Mouse (Mus musculus) heart, adult 2 months (tissue): Measurements from ENCODE around the gene Sccpdh. TPM values are rescaled to one million over a fixed set of nuclear protein-coding genes. Genes with fewer than 3 reads are reported as not detected.
"Not testable (repeated sequence)": the region's sequence is repeated elsewhere in the genome, so short reads cannot be mapped to it uniquely, and the experiment has no call there.

Source experiments
- DNase-seq, 2 experiments: peaks; one replicate each; pipeline ENCODE4 v3.0.0; 2021
- H3K27ac ChIP-seq: fragments of 200-600 bp; 2 replicates; pipeline ENCODE4 v1.8.1; 2022
- H3K27me3 ChIP-seq: fragments of 200-500 bp; 2 replicates; pipeline ENCODE4 v1.6.1; 2012; ENCODE audit warnings: mild to moderate bottlenecking, low read length, inconsistent platforms, mixed read lengths; ENCODE audit not compliant: control insufficient read depth, insufficient read depth
- H3K36me3 ChIP-seq: fragments of 200-500 bp; 2 replicates; pipeline ENCODE4 v1.6.1; 2012; ENCODE audit warnings: low read length, inconsistent platforms; ENCODE audit not compliant: control insufficient read depth, insufficient read depth
- H3K4me1 ChIP-seq: fragments of 200-500 bp; 2 replicates; pipeline ENCODE4 v1.6.1; 2011; ENCODE audit warnings: low read length; ENCODE audit not compliant: control insufficient read depth, insufficient read depth
- H3K4me3 ChIP-seq: fragments of 200-600 bp; 2 replicates; pipeline ENCODE4 v1.8.1; 2022
- H3K79me2 ChIP-seq: fragments of 200-500 bp; replicated peaks from 2 replicates; pipeline ENCODE4 v1.6.1; 2012; ENCODE audit warnings: mild to moderate bottlenecking, inconsistent platforms, low read length, moderate library complexity, mixed read lengths; ENCODE audit not compliant: control insufficient read depth, insufficient read depth
- H3K9ac ChIP-seq: fragments of 200-500 bp; 2 replicates; pipeline ENCODE4 v1.6.1; 2012; ENCODE audit warnings: low read depth, mild to moderate bottlenecking, control low read depth, inconsistent platforms, low read length, mixed read lengths
- CTCF ChIP-seq: fragments of 200-600 bp; IDR thresholded peaks from 2 replicates; pipeline ENCODE4 v1.8.1; 2022; ENCODE audit warnings: antibody characterized with exemption, mild to moderate bottlenecking, moderate library complexity
- EP300 ChIP-seq: fragments of 200-500 bp; IDR thresholded peaks from 2 replicates; pipeline ENCODE4 v1.6.1; 2011; ENCODE audit warnings: low read depth, low read length, control low read depth; ENCODE audit not compliant: insufficient read depth
- POLR2A ChIP-seq: fragments of 200-500 bp; IDR thresholded peaks from 2 replicates; pipeline ENCODE4 v1.6.1; 2011; ENCODE audit warnings: mild to moderate bottlenecking, low read depth, low read length, control low read depth; ENCODE audit not compliant: insufficient read depth
- WGBS: fragments of 180-500 bp; shearing (Covaris S2); methylation state at CpG from one replicate; pipeline ENCODE4 v1.1.7; 2018; 5-methylcytosine and 5-hydroxymethylcytosine counted together
- intact Hi-C: fragments of 180-260 bp; cut with DNase I; formaldehyde crosslinking; loops from one replicate; pipeline ENCODE4 v1.15.1; 2025
- polyA plus RNA-seq: library from polyadenylated mRNA; depleted of rRNA; stranded (reverse); fragments of >200 nt; gene quantifications from 2 replicates; pipeline ENCODE4 v1.2.3, GENCODE M21; 2012
- total RNA-seq, 2 experiments: library from RNA; stranded (reverse); gene quantifications; 2 replicates each; pipeline ENCODE4 v1.2.3; 2021

Sccpdh gene
- total and polyA plus RNA-seq, 3 experiments: 23.6 to 49.4 (median 47.9) TPM

DNA sequence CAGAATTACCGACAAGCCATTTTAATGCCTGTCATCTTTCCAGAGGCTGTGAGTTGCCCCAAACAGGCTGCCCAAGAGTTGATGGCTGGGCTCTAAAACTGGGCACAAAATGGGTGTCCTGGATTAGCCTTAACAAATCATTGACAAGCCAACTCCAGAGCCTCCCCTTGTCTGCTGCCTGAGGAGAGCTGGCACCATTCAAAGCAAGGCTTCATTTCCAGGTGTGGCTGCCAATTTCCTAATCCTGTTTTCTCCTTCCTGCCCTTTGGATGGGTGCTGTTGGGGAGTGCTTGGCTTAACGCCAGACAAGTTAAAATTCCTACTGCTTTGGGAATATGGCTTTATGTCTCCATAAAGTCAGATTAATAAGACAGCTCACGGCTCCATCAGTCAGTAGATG lies 23.9 kb upstream of the Sccpdh start:
- Histone ChIP-seq H3K4me3 (no peak overlapping the region), H3K27me3 (no peaks in the 10 kb centered on the region), H3K4me1 (peaks cover 2% of the 10 kb centered on the region), H3K79me2 (no peaks in the 10 kb centered on the region), H3K27ac (no peak overlapping the region), H3K36me3 (no peaks in the 10 kb centered on the region), H3K9ac (no peak overlapping the region)
- 46% methylated on average over 3 of the region's 3 CpGs for WGBS
- TF ChIP-seq CTCF (no peak), EP300 (no peak), POLR2A (no peak)
- intact Hi-C loops: loop anchor here (10.0 kb wide), 2 partner anchors 91 to 201 kb away; no protein-coding TSS in a partner anchor
- DNase-seq: peak; percentile 16 to 23

DNA sequence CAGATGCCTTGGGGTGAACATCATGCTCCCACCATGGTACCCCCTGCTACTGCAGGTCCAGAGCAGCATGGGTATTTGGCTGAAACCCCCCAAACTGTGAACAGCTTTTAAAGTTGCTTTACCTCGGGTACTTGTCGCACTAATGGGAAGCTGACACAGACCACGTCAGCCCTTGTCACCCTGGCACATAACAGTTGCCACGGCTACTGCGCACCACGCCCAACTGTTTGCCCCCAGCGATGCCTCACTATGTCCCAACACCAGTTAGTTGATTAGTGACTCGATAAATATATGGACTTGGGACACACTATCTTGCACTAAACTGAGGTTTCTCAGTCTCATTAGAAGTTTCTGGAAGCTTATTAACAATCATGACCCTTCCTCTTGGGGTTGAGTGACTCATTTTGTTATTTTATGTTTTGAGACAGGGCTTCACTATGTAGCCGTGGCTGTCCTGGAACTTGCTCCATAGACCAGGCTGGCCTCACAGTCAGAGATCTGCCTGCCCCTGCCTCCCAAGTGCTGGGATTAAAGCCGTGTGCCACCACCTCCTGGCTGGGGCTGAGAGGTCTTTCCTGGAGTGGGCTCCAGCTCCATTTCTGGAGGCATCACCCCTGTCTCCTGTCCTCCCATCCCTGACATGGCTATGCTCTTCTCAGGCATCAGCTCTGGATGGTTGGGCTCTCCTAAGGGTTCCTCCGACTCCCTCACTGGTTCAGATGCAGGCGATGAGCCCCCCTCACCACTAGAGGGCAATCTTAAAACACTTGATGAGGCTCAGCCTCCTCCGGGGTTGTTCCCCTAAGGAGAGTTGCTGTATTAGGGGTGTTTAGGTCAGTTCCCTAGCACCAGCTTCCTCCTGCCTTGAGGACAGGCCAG lies 22.7 kb upstream of the Sccpdh start:
- TF ChIP-seq CTCF (no peak; the same call in 1 of the 2 replicates), POLR2A (no peak), EP300 (0 out of 2 replicates have a peak, but pooled peaks have one; percentile 35)
- WGBS: 57% methylated on average over 13 of the region's 13 CpGs
- H3K9ac ChIP-seq: peak overlapping the region; percentile 45; the same call in 1 of the 2 replicates
- no peaks in the 10 kb centered on the region for H3K27me3 ChIP-seq
- no peaks in the 10 kb centered on the region for H3K36me3 ChIP-seq
- no peak overlapping the region for H3K27ac ChIP-seq
- H3K4me3 ChIP-seq: peak overlapping the region; percentile 21; the same call in 1 of the 2 replicates
- H3K4me1 ChIP-seq: peaks cover 4% of the 10 kb centered on the region
- DNase-seq: peak; percentile 74 to 76
- no peaks in the 10 kb centered on the region for H3K79me2 ChIP-seq
- intact Hi-C loops: loop anchor here (10.0 kb wide), 2 partner anchors 89 to 199 kb away; no protein-coding TSS in a partner anchor

- Histone ChIP-seq H3K4me3 (peak overlapping the region; percentile 21; the same call in 1 of the 2 replicates), H3K27ac (no peak overlapping the region), H3K27me3 (no peaks in the 10 kb centered on the region), H3K4me1 (peaks cover 4% of the 10 kb centered on the region), H3K9ac (peak overlapping the region; percentile 45; the same call in 1 of the 2 replicates), H3K36me3 (no peaks in the 10 kb centered on the region), H3K79me2 (no peaks in the 10 kb centered on the region)
- no peak for DNase-seq
- TF ChIP-seq EP300: no peak
- no peak for TF ChIP-seq CTCF
- no peak for TF ChIP-seq POLR2A
- intact Hi-C loops: loop anchor here (10.0 kb wide), 2 partner anchors 89 to 199 kb away; no protein-coding TSS in a partner anchor
- WGBS: 18% methylated on average over 4 of the region's 4 CpGs
These were observed 22.1 kb upstream of the Sccpdh start for GRCm38 (mm10) chr1:179645980-179646268.

- not testable (repeated sequence) for H3K79me2 ChIP-seq, DNase-seq, H3K4me3 ChIP-seq, H3K36me3 ChIP-seq, H3K27ac ChIP-seq, H3K4me1 ChIP-seq, H3K27me3 ChIP-seq, H3K9ac ChIP-seq
- 69% methylated on average over 4 of the region's 5 CpGs for WGBS
- intact Hi-C loops: loop anchor here (10.0 kb wide), 2 partner anchors 86 to 196 kb away; no protein-coding TSS in a partner anchor
These were observed 19.3 kb upstream of the Sccpdh start for GRCm38 (mm10) chr1:179648678-179649077.

- no peaks in the 10 kb centered on the region for H3K36me3 ChIP-seq
- intact Hi-C loops: loop anchor here (10.0 kb wide), 2 partner anchors 85 to 195 kb away; no protein-coding TSS in a partner anchor
- WGBS: 76% methylated on average over 3 of the region's 3 CpGs
- no peak overlapping the region for H3K27ac ChIP-seq
- H3K4me3 ChIP-seq: no peak overlapping the region
- H3K27me3 ChIP-seq: no peaks in the 10 kb centered on the region
- peaks cover 4% of the 10 kb centered on the region for H3K4me1 ChIP-seq
- H3K9ac ChIP-seq: no peak overlapping the region
- DNase-seq: peak in 1 of 2 experiments; percentile 8
- H3K79me2 ChIP-seq: no peaks in the 10 kb centered on the region
- TF ChIP-seq CTCF (no peak), POLR2A (no peak), EP300 (no peak)
These were observed 18.7 kb upstream of the Sccpdh start for GRCm38 (mm10) chr1:179649324-179649723.

DNA sequence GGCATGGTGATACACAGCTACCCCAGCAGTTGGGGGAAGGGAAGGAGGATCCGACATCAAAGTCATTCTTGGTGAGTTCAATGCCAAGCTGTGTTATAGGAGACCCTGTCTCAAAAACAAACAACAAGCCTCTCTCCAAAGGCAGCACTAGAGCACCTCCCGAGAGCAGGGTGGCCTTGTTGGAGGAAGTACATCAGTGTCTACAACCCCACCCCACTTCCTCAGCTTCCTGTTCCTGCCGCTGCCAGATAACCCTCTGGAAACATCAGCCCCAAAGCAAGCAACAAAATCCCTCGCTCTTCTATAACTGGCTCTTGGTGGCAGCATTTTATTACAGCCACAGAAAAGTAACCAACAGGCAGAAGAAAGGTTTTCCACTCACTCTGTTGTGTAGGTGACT lies 17.7 kb upstream of the Sccpdh start:
- H3K4me3 ChIP-seq: no peak overlapping the region
- intact Hi-C loops: no loop called here
- DNase-seq: peak in 1 of 2 experiments; percentile 15

More for the DNA sequence above, 17.7 kb upstream of the Sccpdh start:
- TF ChIP-seq EP300 (no peak), POLR2A (no peak), CTCF (no peak)
- Histone ChIP-seq H3K79me2 (no peaks in the 10 kb centered on the region), H3K27ac (peak overlapping the region; percentile 12; the same call in 1 of the 2 replicates), H3K36me3 (no peaks in the 10 kb centered on the region), H3K27me3 (no peaks in the 10 kb centered on the region), H3K4me1 (peaks cover 4% of the 10 kb centered on the region), H3K9ac (no peak overlapping the region)
- WGBS: 44% methylated on average over 4 of the region's 4 CpGs
